Mouse (Mus musculus): Measurements from ENCODE around the gene Dcbld2. TPM values are rescaled to one million over a fixed set of nuclear protein-coding genes. Genes with fewer than 3 reads are reported as not detected.

Dcbld2 gene
- 10 to 100 TPM; 10.5 to 14.7 TPM for total RNA-seq (2021)
- long read RNA-seq, experiment 1, full-length matches to known transcripts, result 7 of 18 reads
- long read RNA-seq, experiment 1, partial matches to known transcripts, result 4 of 18 reads
- long read RNA-seq, experiment 1, other reads (novel, unspliced or antisense), result 7 of 18 reads
- long read RNA-seq, experiment 2, full-length matches to known transcripts, result 5 of 13 reads
- long read RNA-seq, experiment 2, partial matches to known transcripts, result 1 of 13 reads
- long read RNA-seq, experiment 2, other reads (novel, unspliced or antisense), result 7 of 13 reads

DNA sequence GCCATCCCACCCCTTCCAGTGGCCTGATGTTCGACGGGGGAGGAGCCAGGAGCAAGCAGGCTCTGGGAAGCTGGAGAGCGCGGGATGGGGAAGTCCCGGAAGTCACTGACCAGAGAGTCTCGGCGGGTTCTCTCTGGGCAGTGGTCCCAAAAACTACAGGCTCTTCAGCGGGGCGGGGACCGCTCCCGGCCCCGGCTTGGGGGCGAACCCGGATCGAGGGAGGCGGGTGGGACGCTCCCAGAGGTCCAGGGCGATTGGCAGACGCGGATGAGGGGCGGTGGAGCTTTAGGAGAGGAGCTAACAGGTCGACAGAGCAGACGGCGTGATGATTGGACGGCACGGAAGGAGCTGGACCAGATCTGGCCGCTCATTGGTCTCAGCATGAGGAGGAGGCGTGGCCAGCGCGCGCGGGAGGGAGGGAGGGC lies at the start of gene Dcbld2:
TSS of gene Dcbld2 (plus strand) at position 382 of the 425 bp plus-strand sequence.
- peak; percentile 95 for DNase-seq

DNA sequence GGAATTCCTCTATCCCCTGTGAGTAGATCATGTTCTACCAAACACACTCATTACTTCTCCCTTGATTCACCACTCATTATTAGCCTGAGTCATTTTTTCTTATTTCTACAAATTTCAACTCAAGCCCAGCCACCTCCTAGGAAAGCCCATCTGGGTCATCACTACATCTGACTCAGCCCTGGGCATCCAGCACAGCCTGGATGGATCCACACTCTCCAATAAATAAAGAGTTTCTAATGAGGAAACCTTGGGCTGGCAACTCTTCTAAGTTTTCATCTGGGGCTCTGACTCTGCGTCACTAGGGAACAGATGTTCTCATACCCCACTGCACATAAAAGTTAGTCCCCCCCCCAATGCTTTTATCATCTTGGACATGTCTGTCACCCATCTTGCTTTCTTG lies 31.1 kb upstream of the Dcbld2 start:
- DNase-seq, result no peak

DNA sequence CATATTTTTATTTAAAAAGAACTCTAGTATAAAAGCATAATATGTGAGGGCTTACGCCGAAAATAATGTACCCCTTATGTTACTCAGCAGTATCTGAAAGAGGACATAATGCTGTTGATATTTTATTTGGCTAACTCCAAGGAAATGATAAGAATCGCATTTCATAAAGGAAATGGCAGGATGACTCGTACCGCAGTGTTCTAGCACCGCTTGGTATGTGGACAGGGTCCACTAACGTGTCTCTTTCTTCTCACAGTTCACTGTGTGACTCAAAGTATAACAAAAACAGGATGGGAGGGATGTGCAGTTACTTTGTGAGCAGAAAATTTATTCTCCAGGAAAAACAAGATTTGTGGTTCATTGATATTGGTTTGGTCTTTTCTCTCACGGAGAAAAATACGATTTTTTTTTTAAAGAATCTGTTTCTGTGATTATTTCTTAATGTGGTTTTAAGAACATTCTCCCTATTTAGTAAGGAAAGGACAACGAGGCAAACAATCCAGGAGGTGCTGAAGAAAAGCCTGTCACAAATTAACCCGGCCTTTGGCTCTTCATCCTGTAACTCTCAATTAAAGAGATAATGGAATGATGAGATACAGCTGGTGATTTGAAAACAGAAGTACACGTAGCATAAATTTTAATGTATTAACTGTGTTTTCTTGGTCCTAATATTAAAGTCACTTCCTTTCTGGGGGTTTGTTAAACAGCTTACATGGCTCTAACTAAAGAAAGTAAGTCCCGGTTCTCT lies 30.3 kb upstream of the Dcbld2 start:
- DNase-seq, result no peak

DNA sequence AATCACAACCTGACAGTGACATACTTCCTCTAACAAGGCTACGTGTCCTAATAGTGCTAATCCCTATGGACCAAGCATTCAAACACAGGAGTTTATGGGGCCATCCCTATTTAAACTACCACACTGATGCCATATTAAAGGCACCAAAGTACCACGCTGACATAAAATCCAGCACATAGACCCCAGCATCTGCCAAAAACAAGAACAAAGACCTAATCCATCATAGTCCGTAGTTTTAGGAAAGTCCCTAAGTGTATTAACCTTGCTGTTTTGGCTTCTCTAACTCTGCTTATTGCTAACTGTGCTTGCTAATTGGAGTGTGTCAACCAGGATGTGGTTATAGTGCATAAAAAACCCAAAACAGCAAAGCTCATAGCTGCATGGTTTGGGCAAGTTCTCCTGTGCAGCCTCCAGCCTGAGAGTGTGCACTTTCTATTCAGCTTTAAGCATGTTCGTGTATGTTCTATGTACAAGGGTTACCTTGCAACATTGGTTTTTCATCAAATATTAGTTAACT lies 21.9 kb upstream of the Dcbld2 start:
- no peak for DNase-seq

DNA sequence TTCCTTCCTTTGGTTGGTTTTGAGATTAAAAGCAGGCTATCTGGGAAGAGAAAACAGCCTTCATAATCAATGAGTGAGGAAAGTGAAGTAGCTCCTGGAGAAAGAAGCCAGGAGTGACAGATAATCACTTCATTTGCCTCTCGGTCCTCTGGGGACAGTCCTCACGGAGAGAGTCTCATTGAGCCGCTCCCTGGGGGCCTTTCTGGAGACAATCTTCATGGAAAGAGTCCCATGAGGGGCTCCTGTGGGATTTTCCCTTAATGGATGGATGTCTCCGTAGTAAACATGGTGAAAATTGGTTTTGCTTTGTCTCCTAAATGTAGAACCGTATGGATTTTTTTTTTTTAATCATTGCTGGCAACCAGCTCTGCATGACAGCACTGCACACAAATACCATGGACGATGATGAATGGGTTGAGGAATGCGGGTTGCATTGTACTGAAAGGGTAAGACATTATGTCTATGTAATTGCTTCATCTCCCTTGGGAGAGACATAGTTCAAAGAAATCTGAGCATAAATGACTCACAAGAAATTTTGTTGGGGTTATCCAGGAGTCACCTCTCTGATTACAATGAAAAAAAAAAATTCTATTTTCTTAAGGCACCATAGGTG lies 19.0 kb upstream of the Dcbld2 start:
- no peak for DNase-seq

DNA sequence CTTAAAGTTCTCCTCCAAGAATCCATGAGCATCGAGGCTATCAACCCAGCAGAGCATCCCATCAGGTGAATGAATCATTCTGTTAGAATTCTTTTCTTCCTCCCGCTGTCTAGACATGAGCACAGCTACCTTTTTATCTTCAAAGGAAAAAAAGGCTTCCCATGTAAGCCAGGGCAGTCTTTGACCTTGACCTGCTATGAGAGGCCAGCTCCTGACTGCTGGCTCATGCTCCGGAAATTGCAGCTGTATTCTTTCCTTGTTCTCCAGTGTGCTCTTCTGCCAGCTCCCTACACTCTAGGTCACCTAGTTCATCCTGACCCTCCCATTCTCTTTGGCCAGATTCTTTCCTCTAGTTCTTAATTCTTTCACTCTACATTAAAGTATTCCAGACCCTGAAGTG lies 15.2 kb upstream of the Dcbld2 start:
- DNase-seq, result no peak

GRCm38 (mm10) chr16:58394156-58394555 lies 14.1 kb upstream of the Dcbld2 start:
- DNase-seq, result no peak

GRCm38 (mm10) chr16:58398604-58399003 lies 9.6 kb upstream of the Dcbld2 start:
- no peak for DNase-seq

DNA sequence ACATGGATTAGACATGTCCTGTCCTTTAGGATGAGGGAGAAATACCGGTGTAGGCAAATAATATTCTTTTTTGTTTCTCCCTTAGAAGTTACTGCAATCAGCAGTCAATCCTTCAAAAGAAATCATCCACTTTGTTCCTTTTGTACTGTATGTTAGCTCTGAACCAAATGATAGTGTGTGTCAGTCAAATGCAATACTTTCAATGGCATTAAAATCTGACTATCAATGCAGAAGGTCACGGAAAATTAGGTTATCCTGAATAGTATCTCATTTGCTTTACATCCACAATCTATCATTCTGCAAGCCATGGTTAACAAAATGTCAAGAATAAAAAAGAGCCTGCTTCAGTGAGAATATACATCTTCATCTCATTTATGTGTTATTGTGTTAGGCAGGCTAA lies 7.2 kb upstream of the Dcbld2 start:
- DNase-seq, result no peak

DNA sequence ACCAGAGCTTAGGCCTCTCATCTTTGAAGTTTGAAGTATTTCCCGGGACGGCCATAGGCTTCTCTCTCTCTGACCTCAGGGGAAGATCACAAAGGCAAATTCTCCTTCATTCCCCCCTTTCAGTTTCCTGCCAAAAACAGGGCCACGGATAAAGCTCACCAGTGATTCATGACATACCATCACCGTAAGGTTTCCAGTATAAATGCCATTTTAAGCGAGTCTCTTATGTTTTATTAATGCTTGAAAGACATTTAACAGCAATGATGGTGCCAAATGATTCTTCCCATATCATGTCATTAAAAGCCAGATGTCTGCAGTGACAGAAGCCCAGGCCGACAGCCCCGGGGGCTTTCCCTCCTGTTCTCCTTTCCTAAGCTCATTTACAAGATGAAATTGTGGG lies 3.6 kb upstream of the Dcbld2 start:
- no peak for DNase-seq

DNA sequence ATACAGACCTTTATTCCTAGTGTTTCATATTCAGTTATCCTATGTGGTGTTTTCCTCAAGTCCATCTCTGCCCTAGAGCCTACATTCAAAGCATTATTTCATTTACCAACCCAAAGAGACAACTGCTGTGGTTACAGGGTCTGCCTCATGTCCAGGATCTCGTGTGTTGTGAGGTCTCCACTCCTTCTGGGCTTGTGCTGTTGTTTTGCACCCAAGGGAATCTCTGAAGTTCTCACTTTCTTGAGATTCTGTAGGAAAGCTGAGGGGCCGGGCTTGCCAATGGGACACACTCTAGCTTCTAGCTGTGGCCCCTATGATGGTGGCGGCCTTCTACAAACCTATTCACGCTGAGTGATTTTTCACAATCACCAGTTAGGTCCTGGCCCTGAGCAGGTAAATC lies 3.0 kb upstream of the Dcbld2 start:
- DNase-seq, result no peak

DNA sequence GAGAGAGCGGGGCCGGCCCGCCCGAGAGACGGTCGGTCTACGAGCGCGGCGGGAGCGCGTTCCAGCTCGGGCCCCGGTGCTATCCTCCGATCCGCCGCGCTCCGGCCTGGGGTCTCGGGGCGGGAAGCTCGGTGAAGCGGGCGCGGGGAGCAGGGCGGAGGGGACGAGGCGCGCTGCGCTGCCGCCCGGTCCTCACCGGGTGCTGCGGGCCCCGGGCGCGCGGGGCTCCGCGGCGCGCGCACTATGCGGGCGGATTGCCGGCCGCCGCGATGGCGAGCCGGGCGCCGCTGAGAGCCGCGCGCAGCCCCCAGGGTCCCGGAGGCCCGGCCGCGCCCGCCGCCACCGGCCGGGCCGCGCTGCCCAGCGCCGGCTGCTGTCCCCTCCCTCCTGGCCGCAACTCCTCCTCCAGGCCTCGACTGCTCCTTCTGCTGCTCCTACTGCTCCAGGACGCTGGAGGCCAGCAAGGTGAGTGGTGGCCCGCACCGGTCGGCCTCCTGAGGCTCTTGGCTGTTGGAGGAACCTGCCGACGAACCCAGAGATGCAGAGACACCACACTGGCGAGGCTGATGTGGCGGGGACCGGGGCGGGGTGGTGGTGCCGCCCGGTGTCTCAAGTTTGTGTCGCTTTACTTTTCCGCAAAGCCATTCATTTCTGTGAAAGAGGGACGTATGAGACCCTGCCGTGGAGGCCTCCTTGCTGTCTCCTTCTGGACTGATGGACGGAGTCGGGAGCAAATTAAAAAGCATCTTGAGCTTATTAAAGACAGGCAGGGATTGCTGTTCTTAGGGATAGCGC lies 441 bp downstream of the Dcbld2 start:
- DNase-seq, result peak; percentile 42

- no peak for DNase-seq
Measured at GRCm38 (mm10) chr16:58409825-58410224, 1.6 kb downstream of the Dcbld2 start.

- no peak for DNase-seq
Measured at GRCm38 (mm10) chr16:58414801-58415200, 6.6 kb downstream of the Dcbld2 start.

DNA sequence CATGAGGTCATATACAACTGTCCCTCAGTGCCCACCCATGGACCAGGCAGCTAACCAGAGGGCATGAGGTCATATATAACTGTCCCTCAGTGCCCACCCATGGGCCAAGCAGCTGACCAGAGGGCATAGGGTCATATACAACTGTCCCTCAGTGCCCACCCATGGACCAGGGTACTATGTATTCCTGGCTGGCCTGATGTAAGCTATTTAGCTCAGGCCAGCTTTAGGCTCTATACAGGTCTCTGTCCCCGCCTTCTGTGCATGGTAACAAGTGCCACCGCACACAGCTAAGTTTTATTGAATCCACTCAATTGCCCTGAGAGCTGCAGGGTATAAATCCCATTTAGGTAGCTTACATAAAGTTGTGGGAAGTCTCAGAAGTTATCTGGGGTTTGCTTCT lies 7.3 kb downstream of the Dcbld2 start:
- DNase-seq, result no peak

DNA sequence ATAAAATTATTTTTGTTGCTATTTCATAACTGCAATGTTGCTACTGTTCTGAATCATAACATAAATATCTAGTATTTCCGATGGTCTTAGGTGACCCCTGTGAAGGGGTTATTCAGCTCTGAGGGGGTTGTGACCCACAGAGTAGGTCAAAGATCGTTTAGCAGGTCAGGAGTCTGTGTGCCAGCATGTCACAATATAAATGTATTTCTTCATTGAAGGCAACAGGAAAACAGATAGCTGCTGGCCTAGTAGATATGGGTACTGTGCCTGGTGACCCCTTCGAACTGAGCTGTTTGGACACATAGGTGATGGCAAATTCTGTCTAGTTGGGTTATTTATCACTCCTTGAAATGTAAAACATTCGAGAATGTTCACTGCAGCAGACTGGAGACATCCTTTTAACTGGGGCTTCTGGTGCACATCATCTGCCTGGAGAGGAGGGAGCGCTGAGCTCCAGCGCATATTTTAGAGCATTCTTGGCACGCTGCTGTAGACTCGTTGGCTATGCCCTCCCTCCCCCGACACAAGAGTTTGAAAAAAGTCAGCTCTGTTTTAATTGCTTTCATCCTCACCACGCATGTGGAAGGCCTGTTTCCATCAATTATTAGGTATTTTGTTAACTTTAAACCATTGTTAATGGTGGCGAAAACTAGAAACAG lies 13.6 kb downstream of the Dcbld2 start:
- DNase-seq, result no peak

DNA sequence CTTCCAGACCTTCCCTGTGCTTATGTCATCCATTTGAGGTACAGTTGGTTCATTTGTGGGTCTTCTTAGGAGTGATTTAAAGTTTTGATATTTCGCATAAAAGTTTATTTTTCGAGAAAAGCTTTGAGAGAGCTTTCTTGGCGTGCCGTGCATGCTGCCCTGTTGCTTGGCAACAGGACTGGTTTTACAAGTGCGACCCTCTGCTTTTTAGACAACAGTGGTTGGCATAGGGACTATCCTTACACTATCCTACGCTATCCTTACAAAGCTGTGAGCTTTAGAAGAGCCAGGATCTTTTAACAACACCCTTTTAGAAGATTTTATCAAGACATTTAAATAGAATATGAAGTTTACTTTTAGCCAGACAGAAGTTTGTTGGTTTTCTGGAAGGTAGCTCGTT lies 22.0 kb downstream of the Dcbld2 start:
- no peak for DNase-seq

DNA sequence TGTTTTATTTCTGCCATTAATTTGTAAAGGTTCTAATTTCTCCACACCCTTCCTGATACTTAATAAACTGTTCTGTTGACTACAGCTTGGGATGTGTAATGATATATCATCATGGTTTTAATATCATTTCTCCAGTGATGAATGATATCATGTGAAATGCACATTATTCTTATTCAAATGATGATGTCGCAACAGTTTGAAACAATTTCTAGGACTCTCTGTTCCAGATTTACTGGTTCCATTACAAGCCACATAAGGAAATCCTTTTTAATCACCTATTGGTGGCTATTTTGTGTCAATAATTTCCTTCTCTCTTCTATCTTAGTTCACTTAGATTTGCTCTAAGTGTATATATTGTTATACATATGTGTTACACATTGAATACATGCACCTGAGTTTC lies 24.1 kb downstream of the Dcbld2 start:
- no peak for DNase-seq

GRCm38 (mm10) chr16:58444735-58445134 lies 36.5 kb downstream of the Dcbld2 start:
- no peak for DNase-seq

DNA sequence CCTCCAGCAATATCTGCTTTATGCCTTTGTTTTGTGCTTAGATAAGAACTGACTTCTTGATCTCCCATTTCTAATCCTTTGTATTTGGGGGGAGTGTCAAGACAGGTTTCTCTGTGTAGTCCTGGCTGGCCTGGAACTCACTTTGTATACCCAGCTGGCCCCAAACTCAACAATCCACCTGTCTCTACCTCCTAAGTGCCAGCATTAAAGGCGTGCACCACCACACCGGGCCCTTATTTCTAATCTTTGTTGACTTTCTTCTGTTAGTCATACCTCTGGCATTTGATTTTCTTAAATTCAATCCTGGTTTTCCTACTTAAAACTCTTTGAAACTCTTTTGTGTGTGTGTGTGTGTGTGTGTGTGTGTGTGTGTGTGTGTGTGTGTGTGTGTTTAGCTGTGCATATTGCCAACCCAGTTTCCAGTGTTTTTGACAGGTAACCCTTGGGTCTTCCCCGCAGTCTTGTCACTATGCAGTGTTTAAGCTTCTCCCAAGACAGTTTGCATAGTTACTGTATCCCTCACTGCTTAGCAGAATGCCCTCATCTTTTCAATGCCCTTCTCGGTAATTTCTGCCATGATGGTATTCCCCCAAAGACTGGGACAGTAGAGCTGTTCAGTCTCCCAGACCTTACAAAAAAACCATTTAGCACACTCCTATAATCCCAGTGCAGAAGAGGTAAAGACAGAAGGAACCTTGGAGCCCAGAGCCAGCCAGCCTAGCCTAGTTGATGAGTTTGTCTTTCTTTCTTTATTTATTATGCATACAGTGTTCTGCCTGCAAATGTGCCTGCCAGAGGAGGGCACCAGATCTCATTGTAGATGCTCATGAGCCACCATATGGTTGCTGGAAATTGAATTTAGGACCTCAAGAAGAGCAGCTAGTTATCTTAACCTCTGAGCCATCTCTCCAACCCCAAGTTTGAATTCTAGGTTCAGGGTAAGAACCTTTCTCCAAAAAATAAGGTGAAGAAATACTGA lies 38.3 kb downstream of the Dcbld2 start:
- DNase-seq, result no peak

DNA sequence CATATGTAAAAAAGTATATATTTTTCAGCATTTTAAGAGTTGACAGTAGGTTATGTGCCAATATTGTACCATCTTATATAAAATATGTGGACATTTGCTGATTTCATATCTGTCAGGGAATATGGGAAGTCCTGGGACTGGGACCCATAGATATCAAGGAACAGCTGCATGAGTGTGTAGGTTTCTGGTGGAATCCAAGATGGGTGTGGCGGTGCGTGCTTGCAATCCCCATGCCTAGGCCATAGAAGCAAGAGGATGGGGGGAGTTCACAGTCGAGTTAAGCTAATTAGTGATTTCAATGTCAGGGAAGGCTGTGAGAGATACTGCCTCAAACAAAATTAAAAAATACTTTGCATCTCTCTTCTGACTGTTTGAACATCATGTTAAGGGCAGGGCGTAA lies 40.8 kb downstream of the Dcbld2 start:
- DNase-seq, result no peak
